Mouse (Mus musculus) gastrocnemius, postnatal 25 days (tissue): ENCODE measurements at regions not wholly inside any gene's neighbourhood (a gene's known extent, or its start where the extent isn't known, plus 50 kb on each side); places are given as distances from the start of the nearest gene placed in this dataset.

Experiments
- DNase-seq: peaks from one replicate; pipeline ENCODE4 v3.0.0; 2022

DNA sequence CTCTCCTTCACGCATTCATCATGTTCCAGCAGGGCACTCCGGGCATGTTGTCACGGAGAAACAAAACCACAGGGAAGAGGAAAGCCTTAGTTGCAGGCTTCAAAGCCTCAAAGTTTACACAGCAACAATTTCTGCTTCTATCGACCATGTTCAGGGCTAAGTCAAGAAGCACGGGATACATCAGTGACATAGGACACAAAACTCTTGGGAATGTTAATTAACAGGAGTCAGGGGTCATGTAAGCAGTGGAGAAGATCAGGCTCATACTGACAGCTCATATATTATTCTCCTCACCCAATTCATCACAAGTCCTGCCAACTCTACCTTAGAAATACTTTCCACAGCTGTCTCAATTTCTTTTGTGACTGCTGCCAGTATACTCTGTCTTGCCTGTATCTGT is 133.0 kb upstream of the Btbd3 start:
- DNase-seq, result no peak

DNA sequence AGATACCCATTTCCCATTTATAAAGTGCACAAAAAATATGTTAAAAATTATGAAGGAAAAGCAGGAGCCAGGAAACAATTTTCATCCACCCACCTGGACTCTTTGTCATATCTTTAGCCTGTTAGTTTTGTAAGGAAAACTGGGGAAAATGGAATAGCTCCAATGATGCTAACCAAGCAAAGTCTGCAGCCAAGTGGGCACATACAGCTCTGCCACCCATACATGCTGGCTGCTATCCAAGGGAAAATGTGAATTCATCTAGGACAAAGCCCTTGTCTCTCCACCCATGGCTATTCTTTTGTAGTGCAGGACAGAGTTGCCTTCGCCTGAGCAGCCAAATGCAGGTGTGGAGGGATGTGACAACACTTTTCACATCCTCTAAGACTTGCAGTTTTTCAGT is 135.5 kb upstream of the Btbd3 start:
- DNase-seq, result no peak

DNA sequence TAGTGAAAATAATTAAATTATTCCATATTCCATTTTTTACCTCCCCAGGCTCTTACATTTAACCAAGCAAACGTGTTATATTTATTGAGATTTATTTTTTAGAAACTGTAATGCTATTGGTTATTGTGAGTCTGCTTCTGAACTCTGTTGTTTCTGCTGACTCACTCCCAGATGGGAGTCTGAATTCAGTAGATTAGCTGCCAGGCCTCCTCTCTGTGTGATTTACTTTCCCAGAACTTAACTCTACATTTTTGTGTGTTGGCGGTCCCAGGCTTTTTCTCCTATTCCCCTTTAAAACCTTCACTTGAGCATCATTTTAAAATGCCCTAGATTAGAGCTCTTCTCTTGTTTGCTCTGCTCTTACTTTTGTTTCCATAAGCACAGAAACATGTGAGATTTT is 136.2 kb upstream of the Btbd3 start:
- no peak for DNase-seq

DNA sequence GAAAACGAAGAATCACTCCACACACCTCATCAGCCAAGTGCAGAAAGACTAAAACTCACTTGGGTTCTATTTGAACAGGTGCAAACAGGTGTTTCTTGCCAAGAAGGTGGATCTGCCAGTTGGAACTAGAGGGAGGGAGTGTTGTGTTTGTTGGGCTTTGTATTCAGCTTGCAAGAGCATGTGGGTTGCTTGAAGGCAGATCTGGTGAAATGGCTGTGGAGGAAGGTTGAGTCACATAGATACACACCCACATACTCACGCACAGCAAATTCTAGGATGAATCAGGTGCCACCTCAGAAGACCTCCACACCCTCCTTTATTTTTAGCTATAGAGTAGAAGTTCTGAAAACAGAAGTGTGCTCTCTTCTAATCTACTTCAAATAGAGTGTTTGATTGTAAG is 156.6 kb upstream of the Btbd3 start:
- DNase-seq, result no peak

DNA sequence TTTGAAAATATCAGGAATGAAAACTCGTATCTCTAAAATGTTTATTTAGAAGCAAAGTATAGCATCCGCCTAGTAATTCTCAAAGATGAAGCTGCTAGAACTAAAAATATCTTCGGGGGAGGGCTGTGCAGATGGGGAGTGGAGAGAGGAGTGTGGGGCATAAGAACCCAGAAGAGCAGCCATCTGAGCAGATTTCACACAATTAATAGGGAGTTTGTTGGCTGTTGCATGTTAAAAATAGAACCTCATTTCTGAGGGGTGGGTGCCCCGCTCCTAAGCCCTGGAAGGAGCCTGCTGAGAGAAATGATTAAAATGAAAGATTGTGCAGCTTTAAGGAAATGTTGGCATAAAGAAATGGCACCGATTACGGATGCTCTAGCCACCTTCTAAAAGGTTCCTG is 171.0 kb upstream of the Btbd3 start:
- DNase-seq, result no peak

DNA sequence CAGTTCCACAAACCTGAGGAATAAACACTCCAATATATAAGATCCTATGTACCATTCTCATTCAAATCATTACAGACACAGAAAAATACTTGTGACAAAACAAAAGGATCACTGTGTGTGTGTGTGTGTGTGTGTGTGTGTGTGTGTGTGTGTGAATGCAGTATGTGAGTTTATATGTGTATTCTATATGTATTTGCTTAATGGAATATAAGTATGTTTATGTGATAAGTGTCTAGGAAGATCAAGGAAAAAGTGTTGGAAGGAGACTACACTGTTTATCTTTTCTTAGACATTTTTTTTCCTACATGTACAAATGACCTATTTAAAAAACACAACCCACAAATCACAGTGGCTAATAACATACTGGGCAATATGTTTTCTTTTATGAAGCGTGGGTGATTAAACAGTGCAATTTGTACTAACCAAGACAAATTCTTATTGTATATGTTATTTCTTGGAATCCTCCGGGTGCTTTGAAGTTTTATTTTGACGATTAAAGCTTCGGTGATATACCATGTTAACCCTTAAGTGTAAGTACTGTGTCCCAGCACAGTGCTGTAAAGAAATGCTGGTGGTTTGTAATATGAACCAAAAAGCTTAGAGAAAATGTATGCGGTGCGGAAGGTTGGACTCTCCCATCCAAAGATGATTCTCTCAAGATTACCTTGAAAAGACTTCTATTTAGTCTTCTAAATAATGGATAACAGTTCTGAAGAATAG is 171.6 kb upstream of the Btbd3 start:
- DNase-seq, result no peak

DNA sequence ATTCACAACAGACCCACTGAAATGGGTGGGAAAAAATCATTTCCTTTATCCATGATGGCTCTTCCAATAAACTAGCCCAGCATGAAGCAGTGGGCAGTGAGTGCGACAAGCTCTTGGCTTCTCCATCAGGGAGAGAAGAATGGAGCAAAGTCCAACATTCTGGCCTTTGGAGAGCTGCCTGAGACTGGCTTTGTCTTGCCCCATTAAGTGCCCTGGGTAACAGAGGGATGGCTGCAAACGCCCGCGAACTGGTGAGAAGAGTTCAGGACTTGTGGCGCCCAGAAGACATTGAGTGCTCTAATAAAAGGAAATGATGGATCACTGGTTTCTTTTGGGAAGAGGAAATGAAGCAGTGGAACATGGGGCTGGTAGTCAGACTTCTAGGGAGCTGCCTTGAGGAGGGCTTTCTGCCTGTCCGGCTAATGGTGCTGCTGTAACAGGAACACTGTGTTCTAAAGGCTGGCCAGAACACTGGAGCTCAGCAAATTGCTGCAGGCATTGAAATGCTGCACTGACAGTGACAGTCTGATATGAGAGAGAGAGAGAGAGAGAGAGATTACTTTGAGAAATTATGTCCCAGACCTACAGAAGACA is 182.2 kb upstream of the Btbd3 start:
- no peak for DNase-seq

DNA sequence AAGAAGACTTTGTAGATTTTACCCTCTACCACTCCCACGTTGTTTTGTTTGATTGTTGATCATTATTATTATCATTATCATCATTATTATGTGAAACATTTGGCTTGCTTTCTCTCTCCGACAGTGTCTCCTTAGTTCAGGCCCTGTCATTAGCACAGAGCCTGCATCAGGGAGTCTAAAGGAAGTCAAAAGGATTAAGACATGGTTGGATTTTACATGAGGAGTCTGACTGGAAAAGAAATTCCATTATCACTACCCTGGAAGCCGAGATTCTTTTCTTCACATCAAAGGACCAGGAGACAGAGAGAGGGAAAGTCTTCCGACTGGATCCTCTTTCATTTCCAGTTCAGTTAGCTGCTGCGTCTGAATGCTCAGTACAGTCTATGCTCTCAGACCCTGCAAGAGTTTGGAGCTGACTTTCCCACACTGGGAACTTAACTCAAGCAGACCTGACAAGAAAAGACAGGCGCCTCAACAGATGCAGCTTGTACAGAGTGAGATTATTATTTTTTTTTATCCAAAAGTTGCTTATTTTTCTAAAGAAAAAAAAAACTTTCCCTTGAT is 184.1 kb upstream of the Btbd3 start:
- DNase-seq, result no peak

DNA sequence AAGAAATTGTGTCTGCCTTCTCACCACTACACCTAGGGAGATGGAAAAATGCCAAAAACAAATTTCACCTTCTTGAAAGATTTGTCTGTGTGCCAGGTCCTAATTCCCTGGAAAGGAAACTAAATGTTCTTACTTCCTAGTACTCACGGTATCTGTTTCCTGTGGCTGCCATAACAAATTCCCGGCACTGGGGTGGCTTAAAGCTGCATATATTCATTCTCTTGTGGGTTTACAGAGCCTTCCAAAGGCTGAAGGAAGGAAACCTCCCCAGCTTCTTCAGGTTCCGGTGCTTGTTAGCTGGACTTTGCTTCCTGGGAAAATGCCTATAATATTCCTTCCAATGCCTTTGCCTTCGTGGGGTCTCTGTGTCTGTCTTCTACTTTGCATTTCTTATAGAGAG is 203.3 kb upstream of the Btbd3 start:
- no peak for DNase-seq

DNA sequence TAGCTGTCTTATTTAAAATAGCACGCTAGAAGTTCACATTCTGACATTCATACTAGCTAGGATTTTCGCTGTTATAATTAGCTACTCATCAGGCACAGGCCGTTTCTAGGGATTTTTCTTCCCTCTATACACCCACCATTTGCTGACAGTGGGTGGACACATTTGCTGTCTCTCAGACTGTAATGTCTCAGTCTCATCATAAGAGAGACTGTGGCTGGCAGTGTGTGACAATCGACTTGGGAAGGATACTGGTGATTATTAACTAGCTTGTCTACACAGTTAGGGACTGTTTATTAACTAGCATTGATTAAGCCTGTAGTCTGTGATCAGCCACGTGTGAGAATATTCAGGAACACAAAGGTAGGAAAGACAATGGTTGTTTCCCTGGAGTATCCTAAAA is 208.0 kb upstream of the Btbd3 start:
- DNase-seq, result no peak

DNA sequence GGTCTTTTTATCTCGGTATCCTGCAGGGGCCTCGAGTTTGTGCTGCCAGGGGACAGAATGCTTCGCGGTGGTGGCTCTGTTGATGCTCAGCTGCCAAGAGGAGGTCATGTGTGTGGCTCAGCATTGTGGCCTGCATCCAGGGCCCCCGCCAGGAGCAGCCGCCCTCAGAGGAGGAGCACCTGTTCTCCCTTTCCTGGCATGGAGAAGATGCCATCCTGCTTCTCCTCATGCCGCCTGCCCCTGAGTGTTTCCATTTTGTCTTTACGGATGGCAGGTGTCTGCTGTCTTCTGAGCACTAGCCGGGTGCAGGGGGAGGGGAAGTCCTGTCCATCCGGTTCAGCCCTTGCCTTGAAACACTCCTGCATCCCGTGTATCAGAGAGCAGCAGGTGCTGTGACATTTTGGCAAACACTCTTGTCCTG is 208.6 kb upstream of the Btbd3 start:
- no peak for DNase-seq

DNA sequence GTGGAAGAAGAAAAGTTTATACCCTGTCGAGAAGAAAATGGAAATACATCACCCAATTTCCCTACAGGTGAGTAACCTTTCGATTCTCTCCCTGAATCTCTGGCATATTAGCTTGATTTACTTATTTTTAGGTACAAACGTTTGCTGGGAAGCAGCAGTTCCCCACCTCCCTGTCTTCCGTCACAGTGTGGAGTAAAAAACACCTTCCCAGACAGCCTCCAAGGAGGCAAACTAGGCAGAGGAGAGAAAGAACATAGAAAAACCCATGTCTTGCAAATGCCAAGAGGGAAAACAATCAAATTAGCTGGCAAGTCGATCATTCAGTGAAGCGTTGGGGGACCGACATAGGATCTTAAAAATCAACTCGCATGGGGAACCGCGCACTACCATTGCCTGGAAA is 209.0 kb upstream of the Btbd3 start:
- no peak for DNase-seq

DNA sequence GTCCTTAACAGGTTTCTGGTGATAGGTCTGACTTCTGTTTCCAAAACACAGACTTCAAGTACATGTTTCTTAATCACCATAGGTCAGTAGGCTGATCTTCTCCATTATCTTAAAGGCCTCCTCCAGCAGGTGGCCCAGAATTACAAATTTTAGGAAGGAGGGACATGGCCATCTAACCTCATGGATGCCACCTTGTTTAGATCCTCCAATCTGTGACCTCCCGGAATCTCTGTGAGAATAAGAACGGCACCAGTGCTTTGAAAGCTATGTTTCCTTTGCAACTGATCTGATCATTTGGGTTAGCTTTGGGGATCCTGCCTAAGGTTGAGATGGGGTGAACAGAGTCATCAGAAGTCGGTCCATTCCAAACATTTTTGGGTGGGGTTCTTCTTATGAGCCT is 209.4 kb upstream of the Btbd3 start:
- DNase-seq, result no peak

DNA sequence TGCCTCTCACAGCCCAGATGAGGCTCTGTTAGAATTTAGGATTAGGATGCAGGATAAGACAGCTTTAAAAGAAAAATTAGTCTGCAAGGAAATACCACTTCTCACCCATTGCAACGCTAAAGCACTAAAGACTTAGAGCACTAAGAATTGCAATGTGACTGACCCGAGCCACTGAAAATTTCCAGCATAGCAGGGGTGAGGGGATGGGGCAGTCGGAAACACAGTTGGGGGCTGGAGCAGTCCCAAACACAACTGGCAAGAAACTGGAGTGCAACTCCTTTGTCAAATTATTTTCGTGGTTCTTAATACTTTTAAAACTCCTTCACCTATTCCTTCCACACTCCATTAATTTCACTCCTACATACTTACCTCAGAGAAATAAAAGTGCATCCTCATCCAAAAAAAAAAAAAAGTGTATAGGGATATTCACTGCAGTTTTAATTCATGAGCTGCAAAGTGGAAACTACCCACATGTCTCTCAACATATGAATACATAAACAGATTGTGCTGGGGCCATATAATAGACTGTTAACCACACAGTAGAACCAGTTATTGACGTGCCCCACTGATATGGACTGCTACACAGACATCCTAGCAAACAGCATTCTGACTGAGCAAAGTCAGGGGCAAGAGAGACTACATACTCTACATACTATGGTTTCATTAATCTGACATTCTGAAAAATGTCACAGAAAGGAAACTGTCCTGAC is 210.3 kb upstream of the Btbd3 start:
- DNase-seq, result no peak

DNA sequence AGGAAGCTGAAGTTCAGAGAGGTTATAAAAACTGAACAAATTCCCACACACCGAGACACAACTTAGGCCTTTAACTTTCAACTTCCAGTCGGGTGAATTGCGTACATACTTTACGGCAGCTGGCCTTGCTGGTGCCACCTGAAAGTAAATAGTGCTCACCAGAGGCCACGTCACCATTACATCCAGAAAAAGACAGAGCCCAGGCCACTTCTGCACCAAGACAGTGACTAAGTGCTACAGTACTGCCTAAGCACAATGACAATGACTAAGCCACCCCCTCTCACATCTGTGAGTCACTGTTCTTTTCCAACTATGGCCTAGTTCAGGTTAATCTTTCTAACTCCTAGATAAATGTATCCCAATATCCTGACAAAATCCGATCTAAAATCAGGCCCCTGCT is 215.7 kb upstream of the Btbd3 start:
- DNase-seq, result peak; percentile 4

DNA sequence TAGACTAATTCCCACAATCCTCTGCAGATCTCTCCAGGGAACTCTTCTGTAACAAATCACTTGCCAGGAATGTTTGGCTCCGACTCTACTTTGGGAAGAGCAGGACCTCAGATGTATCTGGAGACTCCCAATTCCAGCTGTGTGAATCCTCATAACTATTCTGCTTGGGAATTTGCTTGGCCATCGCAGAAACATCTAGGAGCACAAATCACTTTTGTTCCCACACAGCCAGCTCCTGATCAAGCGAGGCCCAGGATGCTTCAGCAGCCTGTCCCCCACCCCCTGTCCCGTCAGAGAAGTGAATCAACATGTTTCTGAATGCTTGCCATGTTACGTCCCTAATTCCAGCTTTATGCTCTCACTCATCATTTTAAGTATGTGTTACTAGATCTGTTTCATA is 216.1 kb upstream of the Btbd3 start:
- peak; percentile 72 for DNase-seq

DNA sequence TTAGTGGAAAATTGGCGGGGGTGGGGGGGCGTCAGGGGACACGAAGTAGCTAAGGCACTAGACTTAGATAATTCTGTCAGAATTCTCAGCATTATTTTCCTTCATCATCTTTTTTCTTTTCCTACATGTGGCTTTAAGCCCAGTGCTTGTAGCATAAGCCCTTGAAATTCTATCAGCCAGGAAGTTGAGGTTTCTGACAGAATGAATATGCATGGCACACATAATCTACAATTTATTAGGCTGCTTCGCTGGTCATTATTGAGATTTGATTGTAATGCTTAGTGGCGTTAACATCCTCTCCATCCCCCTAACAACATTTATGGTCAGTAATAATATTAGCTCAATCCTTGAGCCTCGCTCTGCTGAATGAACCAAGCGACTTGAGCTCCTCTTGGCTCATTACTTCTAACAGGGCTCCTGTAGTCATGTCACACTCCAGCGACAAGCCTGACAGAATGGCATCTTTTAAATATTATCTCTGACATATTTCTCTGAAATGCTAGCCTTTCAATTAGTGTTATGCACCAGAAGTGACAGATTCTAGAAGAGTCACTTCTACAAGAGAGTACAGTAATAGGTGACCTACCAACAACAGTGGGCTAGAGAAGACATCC is 222.1 kb upstream of the Btbd3 start:
- DNase-seq, result no peak

DNA sequence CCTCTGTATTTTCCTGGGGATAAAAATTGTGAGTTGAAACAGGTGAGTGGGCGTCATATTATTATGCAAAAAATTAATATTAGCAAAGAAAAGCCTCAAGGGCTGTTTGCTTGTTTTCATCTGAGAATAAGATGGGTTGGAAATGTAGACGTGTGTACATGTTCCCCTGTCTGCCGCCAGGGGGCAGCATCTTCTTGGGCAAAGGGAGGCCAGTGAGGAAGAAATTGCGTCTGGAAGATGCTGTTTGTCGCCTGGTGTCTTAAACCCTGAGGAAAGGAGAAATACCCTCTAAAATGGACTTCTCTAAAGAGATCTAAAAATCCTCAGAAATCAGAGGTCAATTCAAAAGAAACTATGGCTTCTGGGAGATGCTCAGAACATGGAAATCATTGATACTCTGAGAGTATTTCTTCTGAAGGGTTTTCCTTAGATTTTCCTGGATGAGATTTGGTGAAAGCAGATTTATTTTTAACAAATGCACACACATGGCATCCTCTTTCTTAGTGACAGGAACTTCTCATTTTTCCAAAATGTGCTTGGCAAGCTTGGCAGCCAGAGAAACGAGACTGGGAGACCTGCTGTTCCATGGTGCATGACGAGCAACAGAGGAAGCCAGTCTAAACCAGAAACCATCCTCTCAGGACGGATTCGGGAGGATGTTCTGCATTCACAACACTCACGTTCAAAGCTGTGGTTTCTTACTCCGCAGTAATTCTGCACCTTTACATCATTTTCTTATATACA is 222.8 kb upstream of the Btbd3 start:
- DNase-seq, result peak; percentile 42

DNA sequence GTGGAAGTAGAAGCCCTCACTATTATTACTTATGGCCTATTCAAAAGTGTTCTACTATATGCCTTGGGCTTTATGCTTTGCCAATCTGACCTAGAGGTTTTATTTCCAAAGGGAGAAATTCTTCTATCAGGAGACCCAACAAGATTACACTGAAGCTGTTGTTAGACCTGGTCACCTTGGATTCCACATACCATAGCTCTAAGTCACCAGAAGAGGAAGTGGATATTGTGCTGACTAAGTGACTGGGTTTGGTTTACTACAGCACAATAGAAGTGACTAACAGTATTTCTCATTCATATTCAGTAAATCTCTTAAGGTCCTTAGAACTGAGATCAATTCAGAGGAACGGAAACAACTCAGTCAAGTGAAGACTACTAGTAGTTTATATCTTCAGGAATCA is 229.0 kb upstream of the Btbd3 start:
- DNase-seq, result no peak

DNA sequence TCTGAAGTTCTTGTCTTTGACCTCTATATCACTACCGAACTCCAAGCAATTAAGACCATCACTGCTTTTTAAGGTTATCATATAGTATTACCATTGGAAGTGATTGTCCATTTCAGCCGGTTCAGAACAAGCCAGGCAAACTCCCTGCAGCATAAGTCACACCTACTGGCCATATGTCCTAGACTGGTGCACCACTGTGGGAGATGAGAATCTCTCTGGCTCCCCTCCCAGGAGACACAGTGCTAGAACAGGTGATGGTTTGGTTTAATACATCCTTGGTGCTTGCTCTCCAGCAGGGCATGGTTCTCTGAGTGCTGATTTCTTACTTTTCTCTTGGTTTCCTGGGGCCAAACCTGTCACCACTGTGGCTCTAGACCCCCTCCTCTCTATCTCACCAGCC is 232.8 kb upstream of the Btbd3 start:
- DNase-seq, result no peak

DNA sequence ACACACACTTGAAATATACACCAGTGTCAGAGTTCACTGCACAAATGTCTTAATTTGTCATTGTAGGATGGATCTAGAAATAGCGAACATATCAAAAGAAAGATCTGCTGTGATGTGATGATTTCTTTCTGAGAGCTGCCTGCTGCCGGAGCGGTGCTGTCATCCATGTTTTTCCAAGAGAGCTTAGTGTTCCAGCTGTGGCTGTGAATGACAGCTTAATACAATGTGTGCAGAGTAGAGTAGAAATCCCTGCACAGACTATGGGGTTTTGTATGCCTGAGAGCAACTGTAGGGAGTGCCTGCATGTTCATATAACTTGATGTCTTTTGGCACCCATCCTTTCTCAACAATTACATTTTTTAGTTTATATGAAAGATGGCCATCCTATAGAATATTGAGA is 274.6 kb upstream of the Btbd3 start:
- no peak for DNase-seq

DNA sequence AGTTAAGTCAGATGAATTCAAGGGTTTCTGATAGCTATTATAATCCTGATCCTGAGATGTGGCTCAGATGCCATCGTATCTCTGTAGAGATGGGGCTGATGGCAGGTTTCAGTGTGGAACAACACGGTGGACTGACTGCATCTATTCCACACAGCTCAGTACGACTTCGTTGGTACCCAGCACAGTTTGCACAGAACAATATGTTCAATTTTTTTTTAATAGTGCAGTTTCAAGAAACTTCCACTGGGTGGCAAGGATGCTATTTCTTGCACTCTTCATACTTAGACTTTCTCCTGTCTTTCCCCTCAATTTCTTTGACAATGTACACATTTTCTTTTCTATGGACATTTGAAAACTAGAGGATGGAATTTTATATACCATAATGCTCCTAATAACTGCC is 278.6 kb upstream of the Btbd3 start:
- DNase-seq, result no peak
